Mouse (Mus musculus) intestine, postnatal 0 days (tissue): Measurements from ENCODE around the gene Dtx4. TPM values are rescaled to one million over a fixed set of nuclear protein-coding genes. Genes with fewer than 3 reads are reported as not detected.

ENCODE experiments used
- ATAC-seq: fragments of 200-750 bp; cut with Nextera tagmentation; 2 replicates; pipeline ENCODE4 v1.8.0; 2017; ENCODE audit warnings: mild to moderate bottlenecking, moderate TSS enrichment, moderate library complexity
- H3K27ac ChIP-seq: fragments of 300-500 bp; sonication (generic); 2 replicates; pipeline ENCODE4 v1.5.1; 2014; ENCODE audit warnings: mild to moderate bottlenecking, low read depth, low read length, moderate library complexity
- H3K27me3 ChIP-seq: fragments of 300-500 bp; sonication (generic); replicated peaks from 2 replicates; pipeline ENCODE4 v1.6.1; 2014; ENCODE audit warnings: low read length, mixed read lengths; ENCODE audit not compliant: control insufficient read depth, insufficient read depth
- H3K36me3 ChIP-seq: fragments of 300-500 bp; sonication (generic); 2 replicates; pipeline ENCODE4 v1.6.1; 2014; ENCODE audit warnings: mild to moderate bottlenecking, moderate library complexity; ENCODE audit not compliant: control insufficient read depth, insufficient read depth
- H3K4me1 ChIP-seq: fragments of 300-500 bp; sonication (generic); replicated peaks from 2 replicates; pipeline ENCODE4 v1.6.1; 2014; ENCODE audit warnings: antibody characterized with exemption, low read length, mixed read lengths; ENCODE audit not compliant: control insufficient read depth, insufficient read depth
- H3K4me2 ChIP-seq: fragments of 300-500 bp; sonication (generic); replicated peaks from 2 replicates; pipeline ENCODE4 v1.6.1; 2014; ENCODE audit warnings: low read depth, mild to moderate bottlenecking, moderate library complexity
- H3K4me3 ChIP-seq: fragments of 300-500 bp; sonication (generic); 2 replicates; pipeline ENCODE4 v1.5.1; 2014; ENCODE audit warnings: low read depth, low read length
- H3K9ac ChIP-seq: fragments of 300-500 bp; sonication (generic); 2 replicates; pipeline ENCODE4 v1.6.1; 2014; ENCODE audit warnings: mild to moderate bottlenecking, low read depth, low read length
- H3K9me3 ChIP-seq: fragments of 300-500 bp; sonication (generic); 2 replicates; pipeline ENCODE4 v1.6.1; 2016; ENCODE audit warnings: mixed run types; ENCODE audit not compliant: control insufficient read depth
- CTCF ChIP-seq: sonication (generic); IDR thresholded peaks from 2 replicates; pipeline ENCODE4 v1.5.1; 2016; ENCODE audit warnings: low read depth, mild to moderate bottlenecking, control low read depth, antibody characterized with exemption, moderate library complexity
- WGBS: fragments of 180-500 bp; shearing (Covaris S2); extraction: QIAGEN DNeasy Blood & Tissue Kit; methylation state at CpG from one replicate; pipeline ENCODE4 v1.1.7; 2014; 5-methylcytosine and 5-hydroxymethylcytosine counted together
- polyA plus RNA-seq: library from polyadenylated mRNA; unstranded; fragments of >200 nt; fragmentation: Nextera tagmentation; extraction: Ambion mirVana; gene quantifications from 2 replicates; pipeline ENCODE4 v1.2.1, GENCODE M21; 2015

Dtx4 gene
- polyA plus RNA-seq, 1 experiment from 2014 or later: 4.9 TPM

DNA sequence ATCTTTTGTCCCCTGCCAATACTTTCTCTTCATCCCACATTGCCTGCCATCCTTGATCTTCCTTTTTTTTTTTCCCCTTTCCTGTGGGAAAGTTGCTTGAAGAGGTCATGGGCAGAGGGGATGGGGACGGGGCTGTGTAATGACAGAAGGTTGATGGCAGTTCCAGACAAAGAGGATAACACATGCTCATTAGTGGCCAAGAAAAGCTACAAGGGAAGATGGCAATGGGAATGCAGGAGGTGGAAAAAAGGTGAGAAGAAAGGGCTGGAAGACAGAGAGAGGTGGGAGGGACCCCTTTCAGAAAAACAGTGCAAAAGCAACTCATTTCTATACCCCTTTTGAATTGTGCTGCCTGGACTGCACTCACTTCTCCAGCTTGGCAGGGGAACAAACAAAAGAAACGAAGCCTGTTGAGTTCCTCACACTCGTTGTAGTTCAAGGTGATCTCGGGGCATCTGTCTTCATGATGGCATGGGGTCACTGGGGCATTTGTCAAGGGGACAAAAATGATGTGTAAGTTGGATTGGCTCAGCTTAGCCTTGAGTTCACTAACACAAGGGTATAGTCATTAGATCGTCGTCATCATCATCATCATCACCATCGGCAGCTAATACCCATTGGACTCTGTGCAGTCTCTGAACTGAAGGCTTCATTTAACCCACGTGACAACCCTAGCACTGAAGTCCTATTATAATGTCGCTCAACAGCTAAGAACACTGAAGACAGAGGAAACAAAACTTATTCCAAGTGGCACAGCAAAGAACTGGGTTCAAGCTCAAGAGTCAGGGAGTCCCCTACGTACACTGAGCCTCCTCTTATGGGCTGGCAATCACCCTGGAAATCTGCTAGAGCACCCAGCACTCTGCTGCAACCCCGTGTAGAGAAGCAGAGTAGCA lies 11.3 kb downstream of the Dtx4 start:
- Histone ChIP-seq H3K9ac (no peak overlapping the region), H3K4me2 (peak overlapping the region; percentile 65; the same call in 1 of the 2 replicates), H3K4me3 (0 out of 2 replicates have a peak overlapping the region, but pooled peaks have one; percentile 2), H3K36me3 (peaks cover 22% of the 10 kb centered on the region; the same call in 1 of the 2 replicates), H3K9me3 (no peaks in the 10 kb centered on the region), H3K4me1 (peaks cover 20% of the 10 kb centered on the region; the same call in 1 of the 2 replicates), H3K27ac (no peak overlapping the region; the same call in none of the 2 replicates), H3K27me3 (no peaks in the 10 kb centered on the region)
- no peak for ATAC-seq
- TF ChIP-seq CTCF: no peak
- 80% methylated on average over 11 of the region's 11 CpGs for WGBS

DNA sequence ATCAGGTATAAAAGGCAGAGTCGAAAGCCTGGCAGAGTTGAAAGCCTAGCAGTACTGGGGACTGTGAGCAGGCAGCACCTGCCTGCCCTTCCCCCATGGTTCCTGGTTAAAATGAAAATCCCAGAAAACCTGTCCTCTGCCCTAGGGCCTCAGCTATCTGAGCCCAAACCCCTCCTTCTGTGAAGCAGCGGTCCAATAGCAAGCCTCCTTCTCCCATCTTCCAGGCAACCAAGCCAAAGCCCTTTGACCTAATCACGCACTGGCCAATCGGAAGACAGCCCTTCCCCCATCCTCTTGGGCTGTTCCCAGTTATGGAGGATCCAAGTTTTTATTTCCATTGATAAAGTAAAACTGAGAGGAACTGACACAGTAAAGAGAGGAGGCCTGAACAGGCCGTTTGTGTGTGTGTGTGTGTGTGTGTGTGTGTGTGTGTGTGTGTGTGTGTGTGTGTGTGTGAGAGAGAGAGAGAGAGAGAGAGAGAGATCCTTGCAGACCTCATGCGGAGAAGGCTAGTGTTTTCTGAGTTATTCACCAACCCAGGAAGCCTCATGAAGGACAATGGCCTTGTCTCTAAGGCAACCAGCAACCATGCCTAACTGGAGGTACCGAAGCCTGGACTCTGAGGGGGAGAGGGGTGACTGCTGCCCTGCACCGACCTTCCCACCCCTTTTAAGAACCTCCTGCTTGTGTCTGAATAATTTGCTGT lies 12.1 kb downstream of the Dtx4 start:
- peak; percentile 86 for ATAC-seq
- Histone ChIP-seq H3K4me2 (peak overlapping the region; percentile 65), H3K9ac (no peak overlapping the region), H3K4me3 (peak overlapping the region; percentile 17; the same call in 1 of the 2 replicates), H3K36me3 (peaks cover 29% of the 10 kb centered on the region; the same call in 1 of the 2 replicates), H3K9me3 (no peaks in the 10 kb centered on the region), H3K27ac (peak overlapping the region; percentile 96), H3K27me3 (no peaks in the 10 kb centered on the region), H3K4me1 (peaks cover 20% of the 10 kb centered on the region; the same call in 1 of the 2 replicates)
- WGBS: 20% methylated on average over 8 of the region's 8 CpGs
- TF ChIP-seq CTCF: no peak

DNA sequence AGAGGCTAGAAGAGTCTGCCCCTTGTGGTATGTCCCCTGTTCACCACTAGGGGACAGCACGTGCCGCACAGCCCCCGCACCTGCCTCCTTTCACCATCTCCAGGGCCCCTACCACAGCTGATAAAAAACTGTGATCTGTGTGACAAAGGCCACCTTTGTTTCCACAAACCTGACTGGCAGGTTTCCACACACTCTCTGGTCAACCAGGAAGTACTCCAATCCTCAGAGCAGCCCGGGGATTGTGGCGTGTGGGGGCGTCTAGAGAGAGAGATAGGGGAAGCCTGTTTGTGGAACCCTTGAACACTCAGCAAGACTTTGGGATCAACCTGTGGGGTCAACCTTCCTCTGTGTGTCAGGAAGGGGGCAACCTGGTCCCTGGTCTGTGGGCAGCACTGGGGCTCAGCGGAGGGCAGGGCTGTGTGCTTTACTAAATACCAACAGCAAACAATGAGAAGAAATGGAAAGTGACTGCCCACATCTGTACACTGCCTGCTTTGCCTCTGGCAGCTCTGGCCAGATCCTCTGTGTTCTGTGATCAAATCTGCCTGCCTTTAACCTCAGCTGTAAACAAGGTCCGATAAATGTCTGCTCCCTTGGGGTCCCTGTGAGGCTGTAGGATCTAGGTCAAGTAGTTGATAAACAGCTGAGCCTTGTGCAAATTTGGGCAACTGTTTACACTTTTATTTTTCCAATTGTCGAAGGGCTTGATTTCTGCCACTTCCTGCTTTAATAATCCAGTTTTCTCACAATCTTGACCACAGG lies 12.9 kb downstream of the Dtx4 start:
- peak; percentile 96 for TF ChIP-seq CTCF
- Histone ChIP-seq H3K4me1 (peaks cover 20% of the 10 kb centered on the region; the same call in 1 of the 2 replicates), H3K27ac (peak overlapping the region; percentile 96), H3K27me3 (no peaks in the 10 kb centered on the region), H3K9ac (peak overlapping the region; percentile 26), H3K4me3 (peak overlapping the region; percentile 17), H3K9me3 (no peaks in the 10 kb centered on the region), H3K36me3 (peaks cover 33% of the 10 kb centered on the region; the same call in 1 of the 2 replicates), H3K4me2 (peak overlapping the region; percentile 65)
- peak; percentile 91 for ATAC-seq
- WGBS: 14% methylated on average over 9 of the region's 9 CpGs

DNA sequence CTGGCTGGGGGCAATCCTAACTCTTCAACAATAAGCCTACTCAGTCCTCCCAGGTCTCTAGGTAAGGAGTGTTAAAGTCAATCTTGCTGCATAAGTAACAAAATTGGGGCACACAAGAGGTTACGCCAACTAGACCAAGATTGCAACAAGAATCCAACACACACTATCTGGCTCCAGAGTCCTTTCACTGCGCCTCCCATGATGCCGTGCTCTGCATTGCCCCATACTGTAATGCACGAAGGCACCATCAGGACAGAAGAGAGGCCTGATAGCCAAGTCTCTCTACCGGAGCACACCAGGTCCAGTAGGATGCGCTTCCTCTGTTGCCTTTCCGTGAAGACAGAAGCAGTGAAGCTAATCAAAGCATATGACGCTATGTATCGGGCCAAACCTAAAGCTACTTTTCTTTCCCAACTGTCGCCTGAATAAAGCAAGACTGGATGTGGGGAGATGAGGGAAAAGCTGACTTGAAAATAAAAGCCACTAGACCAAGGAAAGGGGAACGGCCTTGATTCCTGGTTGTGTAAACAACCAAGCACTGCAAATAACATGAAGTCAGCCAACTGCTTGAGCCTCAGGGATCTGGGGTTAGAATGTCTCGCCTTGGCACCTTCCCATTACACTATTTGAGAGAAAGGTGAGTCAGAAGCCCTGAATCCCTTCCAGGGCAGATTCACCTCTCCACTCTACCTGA lies 13.6 kb downstream of the Dtx4 start:
- H3K27me3 ChIP-seq: no peaks in the 10 kb centered on the region
- H3K4me2 ChIP-seq: peak overlapping the region; percentile 65
- H3K9me3 ChIP-seq: no peaks in the 10 kb centered on the region
- H3K36me3 ChIP-seq: peaks cover 39% of the 10 kb centered on the region; the same call in 1 of the 2 replicates
- peak overlapping the region; percentile 96 for H3K27ac ChIP-seq
- ATAC-seq: peak; percentile 32; the same call in 1 of the 2 replicates
- H3K4me1 ChIP-seq: peaks cover 20% of the 10 kb centered on the region; the same call in 1 of the 2 replicates
- WGBS: 57% methylated on average over 12 of the region's 12 CpGs
- no peak for TF ChIP-seq CTCF
- H3K4me3 ChIP-seq: no peak overlapping the region
- no peak overlapping the region for H3K9ac ChIP-seq

DNA sequence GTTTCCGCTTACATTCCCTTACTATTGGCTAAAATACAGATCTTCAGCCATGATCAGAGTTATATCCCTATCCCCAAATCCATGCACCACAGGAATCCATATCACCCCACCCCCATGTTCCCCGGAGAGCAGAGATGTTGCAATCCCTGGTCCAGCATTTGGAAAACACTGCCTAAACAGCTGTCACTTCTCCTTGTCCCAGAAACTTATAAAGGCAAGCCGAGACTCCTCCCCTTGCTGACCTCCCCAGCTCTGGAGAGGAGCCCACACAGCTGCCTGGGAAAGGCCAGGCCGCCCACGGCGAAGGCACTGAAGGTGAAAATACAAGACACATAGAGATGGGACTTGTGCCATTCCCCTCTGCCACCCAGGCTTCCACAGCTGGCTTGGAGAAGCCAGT lies 14.4 kb downstream of the Dtx4 start:
- no peaks in the 10 kb centered on the region for H3K27me3 ChIP-seq
- 62% methylated on average over 6 of the region's 6 CpGs for WGBS
- H3K4me2 ChIP-seq: no peak overlapping the region
- no peak overlapping the region for H3K9ac ChIP-seq
- H3K36me3 ChIP-seq: peaks cover 40% of the 10 kb centered on the region; the same call in 1 of the 2 replicates
- H3K27ac ChIP-seq: peak overlapping the region; percentile 96
- no peaks in the 10 kb centered on the region for H3K9me3 ChIP-seq
- H3K4me3 ChIP-seq: no peak overlapping the region
- no peak for TF ChIP-seq CTCF
- no peak for ATAC-seq
- H3K4me1 ChIP-seq: peaks cover 20% of the 10 kb centered on the region; the same call in 1 of the 2 replicates
